Mouse (Mus musculus): ENCODE results near the gene Rusc2. TPM values are rescaled to one million over a fixed set of nuclear protein-coding genes. Genes with fewer than 3 reads are reported as not detected.

Gene Rusc2
- 1.1 and 1.2 TPM in 2 replicates for polyA plus RNA-seq (2012)

- no peak for TF ChIP-seq GATA1 (IDR thresholded peaks at IDR 0.05; ENCODE audit: low read length)
These were observed at the start of gene Rusc2 for GRCm38 (mm10) chr4:43381408-43382154. Gene Rusc2, plus strand, starts transcription at chr4:43381979.

GRCm38 (mm10) chr4:43334771-43335170, 47.0 kb upstream of the Rusc2 start:
- TF ChIP-seq GATA1 (IDR thresholded peaks at IDR 0.05; ENCODE audit: low read length) = no peak

GRCm38 (mm10) chr4:43336176-43336575, 45.6 kb upstream of the Rusc2 start:
- TF ChIP-seq GATA1 (IDR thresholded peaks at IDR 0.05; ENCODE audit: low read length) = no peak

- no peak for TF ChIP-seq GATA1 (IDR thresholded peaks at IDR 0.05; ENCODE audit: low read length)
These were observed 41.5 kb upstream of the Rusc2 start for GRCm38 (mm10) chr4:43340096-43340804.

- no peak for TF ChIP-seq GATA1 (IDR thresholded peaks at IDR 0.05; ENCODE audit: low read length)
These were observed 40.4 kb upstream of the Rusc2 start for GRCm38 (mm10) chr4:43341276-43341891.

- TF ChIP-seq GATA1 (IDR thresholded peaks at IDR 0.05; ENCODE audit: low read length) = no peak
These were observed 39.3 kb upstream of the Rusc2 start for GRCm38 (mm10) chr4:43342443-43342842.

GRCm38 (mm10) chr4:43344932-43345331, 36.8 kb upstream of the Rusc2 start:
- TF ChIP-seq GATA1 (IDR thresholded peaks at IDR 0.05; ENCODE audit: low read length) = no peak

GRCm38 (mm10) chr4:43349206-43349605, 32.6 kb upstream of the Rusc2 start:
- TF ChIP-seq GATA1 (IDR thresholded peaks at IDR 0.05; ENCODE audit: low read length) = no peak

- no peak for TF ChIP-seq GATA1 (IDR thresholded peaks at IDR 0.05; ENCODE audit: low read length)
These were observed 31.7 kb upstream of the Rusc2 start for GRCm38 (mm10) chr4:43350038-43350560.

- no peak for TF ChIP-seq GATA1 (IDR thresholded peaks at IDR 0.05; ENCODE audit: low read length)
These were observed 28.1 kb upstream of the Rusc2 start for GRCm38 (mm10) chr4:43353662-43354061.

- TF ChIP-seq GATA1 (IDR thresholded peaks at IDR 0.05; ENCODE audit: low read length) = no peak
These were observed 16.7 kb upstream of the Rusc2 start for GRCm38 (mm10) chr4:43364914-43365560.

GRCm38 (mm10) chr4:43367295-43367694, 14.5 kb upstream of the Rusc2 start:
- no peak for TF ChIP-seq GATA1 (IDR thresholded peaks at IDR 0.05; ENCODE audit: low read length)

GRCm38 (mm10) chr4:43367787-43368186, 14.0 kb upstream of the Rusc2 start:
- TF ChIP-seq GATA1 (IDR thresholded peaks at IDR 0.05; ENCODE audit: low read length) = no peak

- no peak for TF ChIP-seq GATA1 (IDR thresholded peaks at IDR 0.05; ENCODE audit: low read length)
These were observed 10.4 kb upstream of the Rusc2 start for GRCm38 (mm10) chr4:43371406-43371805.

GRCm38 (mm10) chr4:43372155-43372554, 9.6 kb upstream of the Rusc2 start:
- TF ChIP-seq GATA1 (IDR thresholded peaks at IDR 0.05; ENCODE audit: low read length) = no peak

GRCm38 (mm10) chr4:43374266-43374665, 7.5 kb upstream of the Rusc2 start:
- TF ChIP-seq GATA1 (IDR thresholded peaks at IDR 0.05; ENCODE audit: low read length) = no peak

Measured in G1E-ER4 (cell line).